Mouse (Mus musculus) cerebellum, adult (tissue): ENCODE measurements around the gene Ick.
"Not testable (repeated sequence)": the region's sequence is repeated elsewhere in the genome, so short reads cannot be mapped to it uniquely, and the experiment has no call there.

Source experiments
- ATAC-seq: cut with Nextera tagmentation; 2 replicates; pipeline ENCODE4 v1.9.2; 2017; ENCODE audit warnings: mild to moderate bottlenecking, moderate library complexity, mixed read lengths; ENCODE audit not compliant: insufficient number of reproducible peaks, low FRiP score, low TSS enrichment

The Ick gene

GRCm38 (mm10) chr9:78108796-78109239 is at the start of gene Ick, which contains the start of gene Fbxo9:
Ick (plus strand) TSS chr9:78109192.
Fbxo9 (minus strand) TSS chr9:78109065.
- ATAC-seq: peak; percentile 89

GRCm38 (mm10) chr9:78059525-78060120 is 49.4 kb upstream of the Ick start:
- no peak for ATAC-seq

- ATAC-seq: no peak
Observed at GRCm38 (mm10) chr9:78062392-78062791, 46.6 kb upstream of the Ick start.

- ATAC-seq: no peak
Observed at GRCm38 (mm10) chr9:78064121-78064520, 44.9 kb upstream of the Ick start.

- no peak for ATAC-seq
Observed at GRCm38 (mm10) chr9:78070496-78070895, 38.5 kb upstream of the Ick start.

GRCm38 (mm10) chr9:78071626-78072025 is 37.4 kb upstream of the Ick start:
- no peak for ATAC-seq

GRCm38 (mm10) chr9:78073291-78073690 is 35.7 kb upstream of the Ick start:
- not testable (repeated sequence) for ATAC-seq

- ATAC-seq: no peak
Observed at GRCm38 (mm10) chr9:78073713-78074340, 35.2 kb upstream of the Ick start.

GRCm38 (mm10) chr9:78075256-78075655 is 33.7 kb upstream of the Ick start:
- no peak for ATAC-seq

GRCm38 (mm10) chr9:78078240-78078639 is 30.8 kb upstream of the Ick start:
- no peak for ATAC-seq

- no peak for ATAC-seq
Observed at GRCm38 (mm10) chr9:78081835-78082234, 27.2 kb upstream of the Ick start.

GRCm38 (mm10) chr9:78084341-78084740 is 24.7 kb upstream of the Ick start:
- no peak for ATAC-seq

GRCm38 (mm10) chr9:78085722-78086287 is 23.2 kb upstream of the Ick start:
- no peak for ATAC-seq

- ATAC-seq: no peak
Observed at GRCm38 (mm10) chr9:78087751-78088150, 21.2 kb upstream of the Ick start.

- ATAC-seq: no peak
Observed at GRCm38 (mm10) chr9:78088521-78088920, 20.5 kb upstream of the Ick start.

GRCm38 (mm10) chr9:78088971-78089370 is 20.0 kb upstream of the Ick start:
- no peak for ATAC-seq

GRCm38 (mm10) chr9:78089906-78090305 is 19.1 kb upstream of the Ick start:
- no peak for ATAC-seq

GRCm38 (mm10) chr9:78090596-78090995 is 18.4 kb upstream of the Ick start:
- no peak for ATAC-seq

GRCm38 (mm10) chr9:78095686-78096085 is 13.3 kb upstream of the Ick start:
- ATAC-seq: no peak

GRCm38 (mm10) chr9:78096376-78096775 is 12.6 kb upstream of the Ick start:
- no peak for ATAC-seq

GRCm38 (mm10) chr9:78100956-78101355 is 8.0 kb upstream of the Ick start:
- no peak for ATAC-seq

GRCm38 (mm10) chr9:78101431-78101830 is 7.6 kb upstream of the Ick start:
- ATAC-seq: no peak
